Mouse (Mus musculus): ENCODE data around the gene Ndrg2.
"Not testable (repeated sequence)": the region's sequence is repeated elsewhere in the genome, so short reads cannot be mapped to it uniquely, and the experiment has no call there.

Ndrg2 gene

DNA sequence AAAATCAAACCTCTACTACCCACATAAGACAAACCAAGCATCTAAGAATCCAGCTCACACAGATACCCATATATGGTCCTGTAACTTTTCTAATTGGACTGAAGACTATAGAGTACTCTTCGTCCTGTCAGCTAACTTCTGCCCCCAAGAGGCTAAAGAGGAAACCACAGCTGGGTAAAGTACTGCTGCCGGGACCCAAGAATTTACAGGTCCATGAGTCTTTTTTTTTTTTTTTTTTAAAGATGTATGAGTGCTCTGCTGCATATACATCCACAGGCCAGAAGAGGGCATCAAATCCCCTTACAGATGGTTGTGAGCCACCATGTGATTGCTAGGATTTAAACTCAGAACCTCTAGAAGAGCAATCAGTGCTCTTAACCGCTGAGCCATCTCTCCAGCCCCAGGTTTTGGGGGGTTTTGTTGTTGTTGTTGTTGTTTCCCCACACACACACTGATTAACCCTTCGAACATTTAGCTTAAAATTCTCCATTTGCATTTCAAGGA lies 30.4 kb downstream of the Ndrg2 start:
- in situ Hi-C loops (cut with MboI; ENCODE audit: low sequenced_read_pairs), result no loop called here

GRCm38 (mm10) chr14:51877517-51877916 lies 36.4 kb downstream of the Ndrg2 start:
- in situ Hi-C loops (cut with MboI; ENCODE audit: low sequenced_read_pairs), result no loop called here

DNA sequence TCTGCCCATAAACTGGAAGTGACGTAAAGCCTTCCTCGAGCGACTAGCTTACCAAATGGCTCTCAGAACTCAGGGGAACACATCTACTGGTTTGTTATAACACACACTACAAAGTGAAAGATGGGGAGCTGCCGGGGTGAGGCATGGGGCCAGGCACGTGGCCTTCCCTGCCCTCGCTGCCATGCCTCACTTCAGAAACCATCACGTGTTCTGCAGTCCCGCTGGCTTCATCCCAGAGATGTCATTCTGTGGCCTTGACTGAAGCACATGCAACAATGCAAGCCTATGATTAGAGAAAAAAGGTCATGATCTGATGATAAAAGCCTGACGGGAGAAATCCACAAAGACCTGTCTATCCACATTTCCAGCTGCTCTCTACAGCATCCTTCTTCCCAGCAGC lies 42.2 kb downstream of the Ndrg2 start:
- in situ Hi-C loops (cut with MboI; ENCODE audit: low sequenced_read_pairs), result no loop called here

GRCm38 (mm10) chr14:51870756-51871155 lies 43.2 kb downstream of the Ndrg2 start:
- in situ Hi-C loops (cut with MboI; ENCODE audit: low sequenced_read_pairs), result no loop called here

DNA sequence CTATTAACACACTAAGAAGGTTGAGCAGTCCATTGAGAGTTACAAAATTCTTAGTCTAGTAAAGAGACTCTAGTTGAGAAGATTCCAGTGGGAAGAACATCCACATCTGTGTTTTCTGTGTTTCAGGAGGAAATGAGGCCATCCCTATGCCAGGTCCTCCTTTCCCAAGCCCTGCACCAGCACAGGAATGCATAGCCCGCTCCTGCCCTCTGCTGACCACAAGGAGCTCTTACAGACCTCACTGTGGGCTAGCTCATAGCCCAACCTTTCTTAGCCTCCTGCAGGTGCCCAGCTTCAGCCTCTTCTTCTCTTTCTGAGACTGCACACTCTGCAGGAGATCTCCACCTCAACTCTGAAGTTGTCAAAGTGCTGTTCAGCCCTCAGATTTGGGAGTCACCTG lies 50.4 kb downstream of the Ndrg2 start:
- in situ Hi-C loops (cut with MboI; ENCODE audit: low sequenced_read_pairs), result not testable (repeated sequence)

DNA sequence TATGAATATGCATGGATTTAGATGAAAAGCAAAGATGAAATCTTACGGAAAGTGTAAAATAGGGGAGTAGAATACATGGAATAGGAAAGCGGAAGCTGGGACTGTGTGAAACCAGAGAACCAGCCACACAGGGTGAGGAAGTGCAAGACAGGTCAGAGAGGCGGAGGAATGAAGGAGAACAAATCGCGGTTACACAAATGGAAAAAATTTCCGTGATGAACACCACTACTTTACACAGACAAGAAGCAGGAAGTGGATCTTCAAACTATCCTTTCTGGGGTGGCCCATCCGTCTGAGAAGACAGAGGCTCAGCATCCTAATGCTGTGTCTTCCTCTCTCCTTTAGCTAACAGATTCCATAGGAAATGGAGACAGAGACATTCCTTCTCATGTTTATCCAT lies 58.7 kb downstream of the Ndrg2 start:
- in situ Hi-C loops (cut with MboI; ENCODE audit: low sequenced_read_pairs), result not testable (repeated sequence)

All from CH12F3 (cell line).